Mouse (Mus musculus) midbrain, embryonic 11.5 days (tissue): ENCODE measurements around the gene Acrbp. TPM values are rescaled to one million over a fixed set of nuclear protein-coding genes. Genes with fewer than 3 reads are reported as not detected.

Experiments used
- ATAC-seq: fragments of 200-750 bp; cut with Nextera tagmentation; 2 replicates; pipeline ENCODE4 v1.8.0; 2017; ENCODE audit warnings: moderate TSS enrichment, moderate library complexity; ENCODE audit not compliant: low FRiP score
- DNase-seq: peaks from one replicate; pipeline ENCODE4 v3.0.0; 2015; ENCODE audit warnings: low spot score; ENCODE audit errors: missing footprints
- H3K27ac ChIP-seq: fragments of 300-500 bp; sonication (generic); 2 replicates; pipeline ENCODE4 v1.5.1; 2014; ENCODE audit warnings: low read depth, low read length
- H3K27me3 ChIP-seq: fragments of 300-500 bp; sonication (generic); 2 replicates; pipeline ENCODE4 v1.6.1; 2014; ENCODE audit warnings: mild to moderate bottlenecking, low read length, moderate library complexity, mixed read lengths; ENCODE audit not compliant: control insufficient read depth, insufficient read depth
- H3K36me3 ChIP-seq: fragments of 300-500 bp; sonication (generic); 2 replicates; pipeline ENCODE4 v1.6.1; 2014; ENCODE audit warnings: mild to moderate bottlenecking, low read length, moderate library complexity, mixed read lengths; ENCODE audit not compliant: control insufficient read depth, insufficient read depth
- H3K4me1 ChIP-seq: fragments of 300-500 bp; sonication (generic); 2 replicates; pipeline ENCODE4 v1.6.1; 2014; ENCODE audit warnings: low read length; ENCODE audit not compliant: control insufficient read depth, insufficient read depth
- H3K4me2 ChIP-seq: fragments of 300-500 bp; sonication (generic); 2 replicates; pipeline ENCODE4 v1.6.1; 2014; ENCODE audit warnings: mild to moderate bottlenecking, moderate library complexity
- H3K4me3 ChIP-seq: fragments of 300-500 bp; sonication (generic); 2 replicates; pipeline ENCODE4 v1.5.1; 2014; ENCODE audit warnings: low read depth, low read length
- H3K9ac ChIP-seq: fragments of 300-500 bp; sonication (generic); 2 replicates; pipeline ENCODE4 v1.6.1; 2014; ENCODE audit warnings: low read length
- H3K9me3 ChIP-seq: fragments of 300-500 bp; sonication (generic); 2 replicates; pipeline ENCODE4 v1.6.1; 2016; ENCODE audit warnings: low read length; ENCODE audit not compliant: control insufficient read depth
- WGBS: fragments of 180-500 bp; shearing (Covaris S2); extraction: QIAGEN DNeasy Blood & Tissue Kit; methylation state at CpG from one replicate; pipeline ENCODE4 v1.1.7; 2014; 5-methylcytosine and 5-hydroxymethylcytosine counted together
- polyA plus RNA-seq: library from polyadenylated mRNA; unstranded; fragments of >200 nt; fragmentation: Nextera tagmentation; extraction: Ambion mirVana; gene quantifications from 2 replicates; pipeline ENCODE4 v1.2.1, GENCODE M21; 2014

The Acrbp gene
- polyA plus RNA-seq, 1 experiment from 2014 or later = 9.2 TPM

- 22% methylated on average over 45 of the region's 45 CpGs for WGBS
- peak overlapping the region; percentile 34 for H3K4me3 ChIP-seq
- H3K27ac ChIP-seq = peak overlapping the region; percentile 78
- H3K27me3 ChIP-seq = peaks cover 2% of the 10 kb centered on the region
- H3K4me2 ChIP-seq = peak overlapping the region; percentile 67
- H3K9ac ChIP-seq = peak overlapping the region; percentile 78
- DNase-seq (peak; percentile 99), ATAC-seq (peak; percentile 92)
- no peaks in the 10 kb centered on the region for H3K36me3 ChIP-seq
- peaks cover 3% of the 10 kb centered on the region; the same call in 1 of the 2 replicates for H3K4me1 ChIP-seq
- H3K9me3 ChIP-seq = no peaks in the 10 kb centered on the region
Measured at GRCm38 (mm10) chr6:125081797-125082560, 32.5 kb downstream of the Acrbp start.

GRCm38 (mm10) chr6:125082801-125083386, 33.4 kb downstream of the Acrbp start:
- no peak for DNase-seq
- Histone ChIP-seq H3K36me3 (no peaks in the 10 kb centered on the region), H3K4me1 (peaks cover 3% of the 10 kb centered on the region; the same call in 1 of the 2 replicates), H3K27me3 (peaks cover 2% of the 10 kb centered on the region), H3K4me2 (no peak overlapping the region), H3K27ac (no peak overlapping the region), H3K9me3 (no peaks in the 10 kb centered on the region), H3K4me3 (no peak overlapping the region), H3K9ac (no peak overlapping the region)
- ATAC-seq = no peak
- 89% methylated on average over 7 of the region's 7 CpGs for WGBS

- peaks cover 2% of the 10 kb centered on the region for H3K27me3 ChIP-seq
- H3K9ac ChIP-seq = no peak overlapping the region
- DNase-seq (peak; percentile 92), ATAC-seq (no peak)
- H3K4me3 ChIP-seq = no peak overlapping the region
- WGBS = 6% methylated on average over 4 of the region's 4 CpGs
- no peaks in the 10 kb centered on the region for H3K9me3 ChIP-seq
- H3K4me1 ChIP-seq = peaks cover 8% of the 10 kb centered on the region
- no peaks in the 10 kb centered on the region for H3K36me3 ChIP-seq
- H3K27ac ChIP-seq = no peak overlapping the region
- no peak overlapping the region for H3K4me2 ChIP-seq
Measured at GRCm38 (mm10) chr6:125084424-125084823, 34.9 kb downstream of the Acrbp start.

GRCm38 (mm10) chr6:125087937-125088336, 38.4 kb downstream of the Acrbp start:
- DNase-seq = no peak
- Histone ChIP-seq H3K4me2 (no peak overlapping the region), H3K27me3 (no peaks in the 10 kb centered on the region), H3K9me3 (no peaks in the 10 kb centered on the region), H3K4me1 (peaks cover 17% of the 10 kb centered on the region), H3K27ac (peak overlapping the region; percentile 96), H3K36me3 (no peaks in the 10 kb centered on the region), H3K4me3 (no peak overlapping the region), H3K9ac (no peak overlapping the region)
- 74% methylated on average over 3 of the region's 3 CpGs for WGBS
- ATAC-seq = no peak

GRCm38 (mm10) chr6:125088561-125089321, 39.3 kb downstream of the Acrbp start:
- peak; percentile 97 for DNase-seq
- Histone ChIP-seq H3K4me3 (no peak overlapping the region; the same call in 1 of the 2 replicates), H3K9ac (peak overlapping the region; percentile 24), H3K36me3 (no peaks in the 10 kb centered on the region), H3K4me2 (peak overlapping the region; percentile 12; the same call in 1 of the 2 replicates), H3K4me1 (peaks cover 17% of the 10 kb centered on the region), H3K27ac (peak overlapping the region; percentile 96), H3K27me3 (no peaks in the 10 kb centered on the region), H3K9me3 (no peaks in the 10 kb centered on the region)
- peak; percentile 90 for ATAC-seq
- 1% methylated on average over 19 of the region's 20 CpGs for WGBS

GRCm38 (mm10) chr6:125089521-125090321, 40.2 kb downstream of the Acrbp start:
- no peaks in the 10 kb centered on the region for H3K9me3 ChIP-seq
- no peaks in the 10 kb centered on the region for H3K27me3 ChIP-seq
- 4% methylated on average over 15 of the region's 15 CpGs for WGBS
- H3K36me3 ChIP-seq = no peaks in the 10 kb centered on the region
- ATAC-seq (peak; percentile 68), DNase-seq (peak; percentile 97)
- peak overlapping the region; percentile 96 for H3K27ac ChIP-seq
- H3K4me1 ChIP-seq = peaks cover 17% of the 10 kb centered on the region
- peak overlapping the region; percentile 48 for H3K4me2 ChIP-seq
- peak overlapping the region; percentile 66 for H3K9ac ChIP-seq
- peak overlapping the region; percentile 9; the same call in 1 of the 2 replicates for H3K4me3 ChIP-seq

- Histone ChIP-seq H3K4me3 (no peak overlapping the region), H3K36me3 (no peaks in the 10 kb centered on the region), H3K9me3 (no peaks in the 10 kb centered on the region), H3K27ac (peak overlapping the region; percentile 96), H3K9ac (peak overlapping the region; percentile 66; the same call in 1 of the 2 replicates), H3K4me1 (peaks cover 17% of the 10 kb centered on the region), H3K27me3 (no peaks in the 10 kb centered on the region), H3K4me2 (peak overlapping the region; percentile 48)
- ATAC-seq (no peak), DNase-seq (no peak)
- 58% methylated on average over 10 of the region's 10 CpGs for WGBS
Measured at GRCm38 (mm10) chr6:125090341-125091085, 41.0 kb downstream of the Acrbp start.

- ATAC-seq (no peak), DNase-seq (no peak)
- Histone ChIP-seq H3K4me3 (no peak overlapping the region), H3K27ac (no peak overlapping the region), H3K4me1 (peaks cover 18% of the 10 kb centered on the region), H3K36me3 (no peaks in the 10 kb centered on the region), H3K27me3 (no peaks in the 10 kb centered on the region), H3K9ac (no peak overlapping the region), H3K4me2 (no peak overlapping the region), H3K9me3 (no peaks in the 10 kb centered on the region)
- WGBS = 93% methylated on average over 5 of the region's 5 CpGs
Measured at GRCm38 (mm10) chr6:125092372-125092771, 42.9 kb downstream of the Acrbp start.
